Mouse (Mus musculus): ENCODE measurements around the gene Kcnq5. TPM values are rescaled to one million over a fixed set of nuclear protein-coding genes. Genes with fewer than 3 reads are reported as not detected.

Kcnq5 gene
- polyA plus RNA-seq, 1 experiment: 0.10 TPM

GRCm38 (mm10) chr1:21684444-21684843, 277.3 kb downstream of the Kcnq5 start:
- TF ChIP-seq FLI1 (IDR thresholded peaks at IDR 0.05; ENCODE audit: low read length): no peak
- no peak for TF ChIP-seq GATA1 (IDR thresholded peaks at IDR 0.05; ENCODE audit: borderline replicate concordance, low read length)
- Histone ChIP-seq H3K4me1 (peaks cover 3% of the 10 kb centered on the region; the same call in 1 of the 2 replicates), H3K9me3 (no peaks in the 10 kb centered on the region), H3K27me3 (replicated peaks) (no peaks in the 10 kb centered on the region), H3K36me3 (replicated peaks; ENCODE audit: low read length) (no peaks in the 10 kb centered on the region), H3K4me3 (replicated peaks) (no peak overlapping the region)

GRCm38 (mm10) chr1:21676805-21677204, 284.9 kb downstream of the Kcnq5 start:
- H3K4me1 ChIP-seq: peaks cover 3% of the 10 kb centered on the region; the same call in 1 of the 2 replicates
- no peaks in the 10 kb centered on the region for H3K36me3 ChIP-seq (replicated peaks; ENCODE audit: low read length)
- no peak overlapping the region for H3K4me3 ChIP-seq (replicated peaks)
- H3K27me3 ChIP-seq (replicated peaks): no peaks in the 10 kb centered on the region
- no peaks in the 10 kb centered on the region for H3K9me3 ChIP-seq
- no peak for TF ChIP-seq GATA1 (IDR thresholded peaks at IDR 0.05; ENCODE audit: borderline replicate concordance, low read length)

GRCm38 (mm10) chr1:21660840-21661239, 300.9 kb downstream of the Kcnq5 start:
- Histone ChIP-seq H3K27me3 (replicated peaks) (no peaks in the 10 kb centered on the region), H3K4me3 (replicated peaks) (no peak overlapping the region), H3K9me3 (no peaks in the 10 kb centered on the region), H3K4me1 (no peaks in the 10 kb centered on the region), H3K36me3 (replicated peaks; ENCODE audit: low read length) (no peaks in the 10 kb centered on the region)
- TF ChIP-seq FLI1 (IDR thresholded peaks at IDR 0.05; ENCODE audit: low read length) (no peak), GATA1 (IDR thresholded peaks at IDR 0.05; ENCODE audit: borderline replicate concordance, low read length) (no peak)

GRCm38 (mm10) chr1:21650820-21651219, 310.9 kb downstream of the Kcnq5 start:
- Histone ChIP-seq H3K4me1 (no peaks in the 10 kb centered on the region), H3K36me3 (replicated peaks; ENCODE audit: low read length) (no peaks in the 10 kb centered on the region), H3K9me3 (no peaks in the 10 kb centered on the region), H3K4me3 (replicated peaks) (no peak overlapping the region), H3K27me3 (replicated peaks) (no peaks in the 10 kb centered on the region)
- no peak for TF ChIP-seq FLI1 (IDR thresholded peaks at IDR 0.05; ENCODE audit: low read length)
- TF ChIP-seq GATA1 (IDR thresholded peaks at IDR 0.05; ENCODE audit: borderline replicate concordance, low read length): no peak

- no peak for TF ChIP-seq GATA1 (IDR thresholded peaks at IDR 0.05; ENCODE audit: borderline replicate concordance, low read length)
- TF ChIP-seq FLI1 (IDR thresholded peaks at IDR 0.05; ENCODE audit: low read length): no peak
- Histone ChIP-seq H3K9me3 (no peaks in the 10 kb centered on the region), H3K27me3 (replicated peaks) (no peaks in the 10 kb centered on the region), H3K4me1 (no peaks in the 10 kb centered on the region), H3K36me3 (replicated peaks; ENCODE audit: low read length) (no peaks in the 10 kb centered on the region), H3K4me3 (replicated peaks) (no peak overlapping the region)
Observed at GRCm38 (mm10) chr1:21635406-21635805, 326.3 kb downstream of the Kcnq5 start.

- no peaks in the 10 kb centered on the region for H3K36me3 ChIP-seq (replicated peaks; ENCODE audit: low read length)
Observed at GRCm38 (mm10) chr1:21634013-21634412, 327.7 kb downstream of the Kcnq5 start.

GRCm38 (mm10) chr1:21622455-21622854, 339.3 kb downstream of the Kcnq5 start:
- H3K9me3 ChIP-seq: peaks cover 6% of the 10 kb centered on the region
- no peaks in the 10 kb centered on the region for H3K27me3 ChIP-seq (replicated peaks)
- H3K4me3 ChIP-seq (replicated peaks): no peak overlapping the region
- peaks cover 4% of the 10 kb centered on the region for H3K4me1 ChIP-seq
- TF ChIP-seq GATA1 (IDR thresholded peaks at IDR 0.05; ENCODE audit: borderline replicate concordance, low read length): no peak
- H3K36me3 ChIP-seq (replicated peaks; ENCODE audit: low read length): no peaks in the 10 kb centered on the region

More at GRCm38 (mm10) chr1:21634013-21634412, 327.7 kb downstream of the Kcnq5 start:
- no peak overlapping the region for H3K4me3 ChIP-seq (replicated peaks)
- H3K4me1 ChIP-seq: no peaks in the 10 kb centered on the region
- H3K27me3 ChIP-seq (replicated peaks): no peaks in the 10 kb centered on the region
- no peaks in the 10 kb centered on the region for H3K9me3 ChIP-seq
- no peak for TF ChIP-seq GATA1 (IDR thresholded peaks at IDR 0.05; ENCODE audit: borderline replicate concordance, low read length)
- no peak for TF ChIP-seq FLI1 (IDR thresholded peaks at IDR 0.05; ENCODE audit: low read length)

GRCm38 (mm10) chr1:21622039-21622438, 339.7 kb downstream of the Kcnq5 start:
- TF ChIP-seq GATA1 (IDR thresholded peaks at IDR 0.05; ENCODE audit: borderline replicate concordance, low read length): no peak
- Histone ChIP-seq H3K27me3 (replicated peaks) (no peaks in the 10 kb centered on the region), H3K9me3 (peaks cover 6% of the 10 kb centered on the region), H3K36me3 (replicated peaks; ENCODE audit: low read length) (no peaks in the 10 kb centered on the region), H3K4me3 (replicated peaks) (no peak overlapping the region), H3K4me1 (peaks cover 4% of the 10 kb centered on the region)

- Histone ChIP-seq H3K4me3 (replicated peaks) (no peak overlapping the region), H3K9me3 (no peaks in the 10 kb centered on the region), H3K36me3 (replicated peaks; ENCODE audit: low read length) (no peaks in the 10 kb centered on the region), H3K27me3 (replicated peaks) (no peaks in the 10 kb centered on the region), H3K4me1 (peaks cover 4% of the 10 kb centered on the region)
- TF ChIP-seq FLI1 (IDR thresholded peaks at IDR 0.05; ENCODE audit: low read length) (no peak), GATA1 (IDR thresholded peaks at IDR 0.05; ENCODE audit: borderline replicate concordance, low read length) (no peak)
Observed at GRCm38 (mm10) chr1:21618712-21619111, 343.0 kb downstream of the Kcnq5 start.

- H3K36me3 ChIP-seq (replicated peaks; ENCODE audit: low read length): no peaks in the 10 kb centered on the region
- no peaks in the 10 kb centered on the region for H3K27me3 ChIP-seq (replicated peaks)
- no peak overlapping the region for H3K4me3 ChIP-seq (replicated peaks)
- H3K4me1 ChIP-seq: peaks cover 4% of the 10 kb centered on the region
- TF ChIP-seq GATA1 (IDR thresholded peaks at IDR 0.05; ENCODE audit: borderline replicate concordance, low read length) (no peak), FLI1 (IDR thresholded peaks at IDR 0.05; ENCODE audit: low read length) (no peak)
- H3K9me3 ChIP-seq: no peaks in the 10 kb centered on the region
Observed at GRCm38 (mm10) chr1:21616666-21617065, 345.1 kb downstream of the Kcnq5 start.

GRCm38 (mm10) chr1:21613933-21614332, 347.8 kb downstream of the Kcnq5 start:
- TF ChIP-seq GATA1 (IDR thresholded peaks at IDR 0.05; ENCODE audit: borderline replicate concordance, low read length): no peak
- Histone ChIP-seq H3K4me3 (replicated peaks) (no peak overlapping the region), H3K9me3 (no peaks in the 10 kb centered on the region), H3K4me1 (peaks cover 4% of the 10 kb centered on the region), H3K36me3 (replicated peaks; ENCODE audit: low read length) (no peaks in the 10 kb centered on the region), H3K27me3 (replicated peaks) (no peaks in the 10 kb centered on the region)
